Mouse (Mus musculus) sigmoid colon, adult 10 weeks (tissue): ENCODE measurements around the gene Sema4c. TPM values are rescaled to one million over a fixed set of nuclear protein-coding genes. Genes with fewer than 3 reads are reported as not detected.

Source experiments
- polyA plus RNA-seq: library from polyadenylated mRNA; stranded (reverse); fragments of 350-450 nt; fragmentation: Illumina TruSeq; extraction: RNeasy Lipid Tissue Mini Kit (QIAGEN cat#74804); gene quantifications from one replicate; pipeline ENCODE4 v1.2.3, GENCODE M21; 2014; ENCODE audit warnings: low read depth, low replicate concordance

Gene Sema4c
- 0.95 TPM for polyA plus RNA-seq

DNA sequence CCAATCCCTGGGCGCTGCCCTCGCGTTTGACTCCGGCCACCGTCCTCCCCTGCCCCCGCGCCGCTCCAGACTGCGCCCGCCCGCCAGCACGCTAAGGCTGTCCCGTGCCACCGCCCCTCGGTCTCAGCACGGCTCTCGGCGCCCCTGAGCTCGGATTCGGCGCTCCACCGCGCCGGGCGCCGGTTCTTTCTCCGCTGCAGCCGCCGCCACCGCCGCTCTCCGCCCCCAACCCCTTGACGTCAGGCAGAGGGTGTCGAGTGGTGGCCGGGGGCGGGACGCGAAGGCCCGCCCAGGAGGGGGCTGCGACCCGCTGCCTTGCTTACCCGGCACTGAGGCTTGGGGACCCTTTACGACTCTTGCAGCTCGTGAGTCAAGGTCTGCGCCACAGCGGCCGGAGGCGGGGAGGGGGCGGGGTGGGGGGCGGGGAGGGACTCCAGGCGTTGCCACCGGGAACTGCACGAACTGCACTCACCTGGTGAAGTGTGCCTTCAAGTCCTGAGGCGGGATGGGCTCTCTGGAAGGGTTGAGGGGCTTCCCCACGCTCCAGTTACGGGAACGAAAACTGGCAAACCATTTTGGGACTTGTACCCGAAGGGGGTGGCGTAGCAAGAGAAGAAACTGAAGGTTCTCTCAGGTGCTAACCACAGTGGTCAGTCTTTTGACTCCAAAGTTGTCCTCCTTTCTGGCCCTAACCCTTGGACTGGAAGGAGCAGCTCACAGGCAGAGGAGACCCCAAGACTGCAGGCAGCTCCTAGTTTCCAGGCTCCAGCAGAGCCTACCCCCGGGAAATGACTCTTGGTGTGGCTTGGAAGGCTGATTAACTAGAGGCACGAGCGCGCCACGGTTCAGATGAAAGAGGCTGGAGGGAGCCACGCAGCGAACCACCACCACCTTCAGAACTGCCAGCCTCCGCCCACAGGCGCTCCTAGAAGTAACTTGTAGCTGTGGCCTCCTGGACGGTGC is at the start of gene Sema4c:
TSS of gene Sema4c (minus strand) at position 319 of the 963 bp plus-strand sequence.

DNA sequence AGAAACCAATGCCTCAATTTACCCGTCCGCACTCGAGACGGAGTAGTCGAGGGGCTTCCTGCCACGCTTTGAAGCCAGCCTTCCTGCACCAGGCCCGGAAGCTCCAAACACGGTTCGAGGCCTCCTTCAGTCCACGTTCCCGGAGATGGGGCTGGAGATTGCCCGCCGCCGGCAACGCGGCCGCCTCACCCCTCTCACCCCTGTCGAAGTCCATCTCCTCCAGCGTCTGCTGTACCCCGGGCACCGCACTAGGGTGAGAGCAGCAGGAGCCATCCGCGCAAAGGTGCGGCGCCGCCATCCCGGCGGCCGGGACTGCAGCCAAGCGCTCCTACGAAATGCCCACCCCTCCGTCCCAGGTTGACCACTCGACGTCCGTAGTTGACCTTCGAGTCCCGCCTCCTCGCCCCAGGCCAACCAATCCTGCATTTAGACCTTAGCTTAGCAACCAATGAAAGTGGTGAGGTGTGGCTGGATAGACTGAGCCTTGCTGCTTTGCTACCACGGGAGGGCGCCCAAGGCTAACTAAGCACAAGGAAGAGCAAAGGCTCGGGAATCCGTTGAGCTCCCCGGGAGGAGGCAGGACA is 11.2 kb downstream of the Sema4c start, which contains the start of gene Ankrd39:
TSS of gene Ankrd39 (minus strand) at position 558 of the 584 bp plus-strand sequence.

GRCm38 (mm10) chr1:36539186-36539585 is 19.0 kb downstream of the Sema4c start, which contains the start of gene Gm42417:
Gene Gm42417 (minus strand): TSS chr1:36539429.

GRCm38 (mm10) chr1:36536783-36537182 is 21.4 kb downstream of the Sema4c start, which contains the start of gene Ankrd23:
Gene Ankrd23 (minus strand): TSS chr1:36536883.

GRCm38 (mm10) chr1:36511289-36512021 is 46.7 kb downstream of the Sema4c start, which contains the start of gene Cnnm3:
Gene Cnnm3 (plus strand): TSS chr1:36511867.

Other genes starting within 250 kb of the Sema4c start
- gene Kansl3, start 189.2 kb downstream of the Sema4c start, polyA plus RNA-seq = 25.1 TPM
- gene Fer1l5, start 186.1 kb downstream of the Sema4c start, polyA plus RNA-seq = not detected
- gene Lman2l, start 113.1 kb downstream of the Sema4c start, polyA plus RNA-seq = 7.7 TPM
- 75.3 TPM for gene Cnnm4, start 86.7 kb downstream of the Sema4c start, polyA plus RNA-seq
- 9.8 TPM for gene Cnnm3, start 46.5 kb downstream of the Sema4c start, polyA plus RNA-seq
- gene Ankrd23, start 21.5 kb downstream of the Sema4c start, polyA plus RNA-seq = 5.0 TPM
- not detected for gene Gm42417, start 18.9 kb downstream of the Sema4c start, polyA plus RNA-seq
- 3.0 TPM for gene Ankrd39, start 10.9 kb downstream of the Sema4c start, polyA plus RNA-seq
- gene Fam178b, start 124.8 kb upstream of the Sema4c start, polyA plus RNA-seq = not detected
- gene Cox5b, start 133.1 kb upstream of the Sema4c start, polyA plus RNA-seq = 114 TPM
- not detected for gene 4933424G06Rik, start 151.8 kb upstream of the Sema4c start, polyA plus RNA-seq
- gene Actr1b, start 156.1 kb upstream of the Sema4c start, polyA plus RNA-seq = 19.0 TPM
- not detected for gene Zap70, start 203.4 kb upstream of the Sema4c start, polyA plus RNA-seq